Mouse (Mus musculus): ENCODE measurements at regions not wholly inside any gene's neighbourhood (a gene's known extent, or its start where the extent isn't known, plus 50 kb on each side); places are given as distances from the start of the nearest gene placed in this dataset.
A peak's percentile ranks its signal among the peaks of the same experiment; 100 is the strongest.
"Not testable (repeated sequence)": the region's sequence is repeated elsewhere in the genome, so short reads cannot be mapped to it uniquely, and the experiment has no call there.

DNA sequence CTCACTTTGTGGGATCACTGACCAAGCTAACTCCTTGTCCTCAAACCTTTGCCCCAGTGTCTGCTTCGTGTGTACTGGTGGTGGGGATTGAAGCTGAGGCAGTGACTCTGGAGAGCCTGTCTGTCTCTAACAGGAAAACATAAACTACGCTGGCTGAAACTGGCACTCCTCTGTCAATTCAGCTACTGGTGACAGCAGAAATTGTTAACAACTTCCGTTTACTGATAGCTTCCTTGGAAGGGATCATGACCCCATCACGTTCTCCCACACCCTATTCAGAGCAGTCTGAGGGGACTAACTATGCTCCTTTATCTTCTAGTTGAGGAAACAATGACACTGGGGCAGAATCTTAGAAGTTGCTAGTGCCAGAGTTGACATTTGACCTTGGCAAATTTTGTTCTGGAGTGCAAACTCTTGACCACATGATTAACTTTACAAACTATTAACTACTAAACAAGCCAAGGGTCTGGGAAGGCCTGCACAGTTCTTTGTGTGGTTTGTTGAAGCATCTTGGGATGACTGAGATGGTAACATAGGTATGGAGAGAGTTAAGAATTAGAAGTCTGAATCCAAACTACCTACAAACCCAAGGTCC lies 96.7 kb upstream of the Max start:
- no peak for DNase-seq (ENCODE audit: low spot score in 2 of 2)

DNA sequence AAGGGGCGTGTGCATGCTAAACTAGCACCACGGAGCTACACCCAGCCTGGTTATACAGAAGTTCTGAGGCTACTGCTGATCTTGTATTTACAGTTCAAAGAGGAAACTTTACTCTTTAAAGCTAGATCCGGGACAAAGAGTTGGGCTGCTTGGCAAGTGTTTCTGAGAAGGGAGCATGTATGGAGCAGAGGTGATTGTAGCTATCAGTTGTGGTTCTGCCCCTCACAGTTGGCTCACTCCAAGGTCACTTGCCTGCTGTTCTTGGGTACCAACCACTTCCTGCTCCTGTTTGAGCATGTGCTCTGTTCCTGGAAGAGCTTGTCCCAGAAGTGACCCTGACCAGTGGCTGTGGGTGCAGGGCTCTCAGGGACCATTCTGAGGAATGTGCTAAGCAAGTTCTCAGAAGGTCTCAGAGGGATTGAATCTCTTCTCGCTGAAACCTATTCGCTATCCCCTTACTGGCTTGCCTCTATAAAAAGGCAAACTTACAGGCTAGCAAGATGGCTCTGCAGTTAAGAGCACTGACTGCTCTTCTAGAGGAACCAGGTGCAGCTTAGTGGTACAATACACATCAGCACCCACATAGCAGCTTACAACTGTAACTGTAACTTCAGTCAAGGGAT lies 94.9 kb upstream of the Max start:
- peak; percentile 25 to 33 for DNase-seq (ENCODE audit: low spot score in 2 of 2)

DNA sequence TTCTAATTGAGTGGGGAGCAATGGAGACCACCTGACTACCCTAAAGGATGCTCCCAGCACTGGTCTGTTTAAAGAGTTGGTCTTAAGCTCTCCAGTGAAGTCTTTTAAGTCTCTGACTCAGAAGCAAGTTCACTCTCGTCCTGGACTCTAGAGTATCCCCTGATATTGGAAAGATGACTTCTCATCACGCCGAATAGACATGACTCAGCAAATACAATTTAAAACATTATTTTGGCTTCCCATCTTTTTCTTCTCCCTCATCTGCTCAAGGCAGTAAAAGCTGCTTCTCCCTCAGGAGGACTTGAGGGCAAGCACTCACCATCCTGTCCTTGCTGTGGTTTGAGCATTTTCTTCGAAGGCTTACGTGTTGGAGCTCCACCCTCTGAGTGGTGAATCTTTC lies 92.7 kb upstream of the Max start:
- DNase-seq (ENCODE audit: low spot score in 2 of 2), result no peak

DNA sequence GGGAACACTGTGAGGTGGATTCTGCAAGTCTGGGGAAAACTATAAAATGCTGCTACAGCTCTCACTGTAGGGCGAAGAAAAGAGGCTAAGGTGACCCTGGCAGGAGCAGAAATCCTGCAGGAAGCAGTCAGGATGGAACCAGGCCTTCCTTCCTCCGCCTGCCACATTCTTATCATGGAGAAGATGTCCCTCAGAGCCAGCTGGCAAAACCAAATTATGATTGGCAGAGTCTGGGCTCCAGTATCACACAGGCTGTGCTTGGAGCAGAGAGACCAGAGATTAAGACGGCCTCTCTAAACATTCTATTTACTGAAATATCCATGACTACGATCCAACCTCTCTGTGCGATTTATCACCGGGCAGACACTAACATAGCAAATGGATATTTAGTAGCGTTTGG lies 92.2 kb upstream of the Max start:
- DNase-seq (ENCODE audit: low spot score in 2 of 2), result no peak

DNA sequence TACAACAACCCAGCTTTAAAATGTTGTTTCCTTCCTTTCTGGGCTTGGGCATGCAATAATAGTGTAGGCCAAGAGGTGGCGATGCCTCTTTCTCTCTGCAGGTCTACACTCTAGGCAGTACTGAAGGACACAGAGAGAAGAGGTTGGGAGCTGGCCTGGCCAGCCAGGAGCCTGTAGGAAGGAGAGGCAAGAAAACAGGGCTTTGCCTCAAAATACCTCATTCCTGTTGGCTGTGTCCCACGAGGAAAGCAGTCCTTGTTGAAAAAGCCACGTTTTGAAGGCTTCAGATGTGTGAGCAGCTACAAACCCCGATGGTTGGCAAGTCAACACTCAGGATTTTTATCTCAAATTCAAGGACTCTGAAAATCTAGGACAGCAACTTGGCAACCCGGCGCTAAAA lies 90.9 kb upstream of the Max start:
- peak; percentile 44 to 64 for DNase-seq (ENCODE audit: low spot score in 2 of 2)

DNA sequence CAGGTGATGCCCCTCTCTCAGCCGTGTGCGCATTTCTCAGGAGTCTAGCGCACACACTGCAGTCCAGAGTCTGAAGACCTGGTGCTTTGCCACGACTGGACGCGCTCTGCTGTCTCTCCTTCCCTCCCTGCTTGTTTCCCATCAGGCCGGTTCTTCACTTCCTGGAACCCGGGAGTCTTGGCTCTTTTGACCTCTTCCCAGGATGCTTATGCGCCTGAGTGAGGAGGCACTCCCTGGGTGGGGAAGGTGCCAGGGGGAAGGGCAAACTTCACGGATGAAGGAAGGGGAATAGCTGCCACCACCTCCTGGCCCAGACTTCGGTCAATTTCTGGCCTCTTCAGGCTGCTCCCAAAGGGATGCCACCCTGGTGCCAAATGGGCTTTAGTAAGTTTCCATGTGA lies 86.4 kb upstream of the Max start:
- DNase-seq (ENCODE audit: low spot score in 2 of 2), result no peak

DNA sequence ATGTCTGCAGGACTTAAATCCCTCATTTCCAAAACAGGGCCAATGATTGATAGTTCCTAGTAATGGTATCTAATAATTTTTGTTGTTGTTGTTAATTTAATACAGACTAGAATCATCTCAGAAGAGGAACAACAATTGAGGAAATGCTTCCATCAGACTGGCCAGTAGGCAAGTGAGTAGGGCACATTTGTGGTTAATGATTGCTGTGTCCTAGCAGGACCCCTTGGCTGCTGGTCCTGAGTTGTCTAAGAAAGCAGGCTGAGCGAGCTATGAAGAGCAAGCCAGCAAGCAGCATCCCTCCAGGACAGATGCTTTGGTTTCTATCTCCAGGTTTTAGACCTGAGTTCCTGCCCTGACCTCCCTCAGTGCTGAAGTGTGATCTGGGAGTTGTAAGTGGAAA lies 85.3 kb upstream of the Max start:
- no peak for DNase-seq (ENCODE audit: low spot score in 2 of 2)

DNA sequence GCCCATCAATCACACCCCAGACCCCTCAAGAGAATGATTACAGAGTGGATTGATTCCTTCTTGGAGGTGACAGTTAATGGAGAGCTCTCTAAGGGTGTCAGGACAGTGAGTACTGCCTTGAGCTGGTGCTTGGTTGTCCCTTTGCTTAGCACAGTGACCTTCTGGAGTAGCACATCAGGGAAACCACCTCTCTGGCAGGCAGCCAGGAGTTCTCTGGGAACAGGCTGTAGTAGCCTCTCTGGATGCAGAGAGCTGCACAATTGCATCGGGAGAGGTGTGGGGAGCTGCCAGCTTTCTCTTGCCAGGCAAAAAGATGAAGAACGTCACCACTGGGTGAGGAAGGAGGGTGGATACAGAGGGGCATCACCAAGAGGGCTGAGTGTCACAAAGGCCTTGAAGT lies 84.0 kb upstream of the Max start:
- no peak for DNase-seq (ENCODE audit: low spot score in 2 of 2)

DNA sequence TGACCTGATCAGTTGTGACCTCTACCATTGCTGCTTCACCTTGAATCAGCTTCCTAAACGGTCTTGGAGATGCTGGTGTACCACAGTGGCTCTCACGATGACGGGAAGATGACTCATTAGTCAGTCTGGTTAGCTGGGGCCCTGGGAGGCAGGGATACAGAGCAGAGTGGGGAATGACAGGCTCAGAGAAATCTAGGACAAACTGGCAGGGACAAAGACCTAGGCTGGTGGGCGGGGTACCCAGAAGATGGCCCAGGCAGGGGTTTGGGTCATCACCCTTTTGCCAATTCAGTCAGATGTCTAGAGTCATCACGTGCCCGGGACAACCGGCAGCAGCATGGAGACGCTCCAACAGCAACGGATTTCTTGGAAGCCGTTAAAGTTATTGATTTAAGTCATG lies 83.4 kb upstream of the Max start:
- no peak for DNase-seq (ENCODE audit: low spot score in 2 of 2)

DNA sequence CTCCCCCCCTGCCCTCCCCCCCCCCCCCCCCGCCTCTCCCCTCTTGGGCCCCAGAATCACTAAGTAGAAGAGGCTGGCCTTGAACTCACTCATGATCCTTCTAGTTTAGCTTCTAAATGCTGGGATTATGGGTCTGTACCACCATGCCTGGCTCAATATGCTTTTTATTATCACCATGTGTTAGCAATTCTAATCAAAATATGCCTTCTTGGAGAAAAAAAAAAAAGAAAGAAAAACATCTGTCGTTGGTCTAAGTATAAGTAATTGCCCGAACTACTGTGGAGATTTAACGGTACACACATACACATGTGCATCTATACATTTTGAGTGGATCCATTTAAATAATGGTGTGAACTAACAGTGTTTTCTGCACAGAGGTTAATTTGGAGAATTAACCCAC lies 80.4 kb upstream of the Max start:
- DNase-seq (ENCODE audit: low spot score in 2 of 2), result no peak

DNA sequence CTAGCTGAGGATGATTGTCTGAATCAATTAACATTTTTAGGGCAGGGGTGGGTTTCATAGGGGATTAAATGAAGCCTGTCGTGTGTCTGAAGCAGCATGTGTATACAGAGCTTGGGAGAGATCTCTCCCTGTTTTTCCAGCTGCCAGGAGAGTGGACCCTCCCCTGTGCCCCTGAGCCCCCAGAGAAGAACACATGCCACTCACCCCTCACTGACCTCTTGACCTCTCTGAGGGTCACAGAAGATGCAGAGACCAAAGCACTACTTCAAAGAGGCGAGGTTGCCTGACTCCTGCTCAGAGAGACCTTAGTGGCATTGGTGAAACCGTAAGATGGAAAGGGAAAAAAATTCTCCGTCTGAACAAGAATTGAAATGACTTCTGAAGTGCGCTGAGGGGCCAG lies 79.1 kb upstream of the Max start:
- DNase-seq (ENCODE audit: low spot score in 2 of 2), result no peak

DNA sequence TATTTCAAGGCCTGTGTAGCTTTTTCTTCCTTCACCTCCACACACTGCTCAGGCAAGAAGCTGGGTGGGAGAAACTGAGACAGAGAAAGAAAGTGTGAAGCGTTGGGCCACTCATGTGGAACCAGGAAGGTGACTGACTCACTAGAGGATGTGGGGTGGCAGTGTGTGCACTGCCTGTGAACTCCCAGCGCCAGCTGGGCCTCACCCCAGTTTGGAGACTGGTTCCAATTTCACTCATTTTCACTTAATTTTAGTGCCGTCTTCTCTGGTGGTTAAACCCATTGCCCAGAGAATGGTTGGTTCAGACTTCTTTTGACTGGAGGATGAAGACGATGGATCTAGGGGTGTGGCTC lies 77.9 kb upstream of the Max start:
- peak; percentile 17 to 20 for DNase-seq (ENCODE audit: low spot score in 2 of 2)

DNA sequence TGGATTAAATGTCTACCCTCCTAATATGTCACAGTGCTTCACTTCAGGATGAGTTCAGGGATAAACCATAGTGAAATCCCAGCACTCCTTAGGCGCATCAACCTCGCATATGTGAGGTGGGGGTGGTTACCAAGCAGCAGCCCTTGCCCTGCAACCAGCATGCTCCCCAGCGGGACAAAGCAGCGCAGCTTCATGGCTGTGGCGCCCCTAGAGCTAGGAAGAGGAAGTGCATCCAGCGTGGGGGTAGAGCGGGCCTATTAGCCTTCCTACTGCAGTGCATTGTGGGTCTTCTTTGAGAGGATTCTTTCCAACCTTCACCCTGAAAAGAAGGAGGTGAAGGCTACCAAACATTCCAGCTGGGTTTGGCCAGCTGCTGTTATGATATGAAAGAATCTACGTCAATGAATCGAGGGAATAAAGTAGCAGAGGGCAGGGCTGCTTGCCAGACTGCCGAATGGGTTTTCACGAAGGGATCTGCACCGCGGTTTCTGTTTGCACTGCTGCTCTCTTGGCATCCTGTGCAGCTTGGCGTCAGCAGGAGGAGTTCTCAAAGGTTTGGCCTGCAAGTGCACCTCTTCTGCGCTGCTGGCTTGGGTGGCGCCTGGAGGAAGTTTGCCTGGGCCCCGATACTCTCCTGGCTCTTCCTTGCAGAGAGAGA lies 77.4 kb upstream of the Max start:
- DNase-seq (ENCODE audit: low spot score in 2 of 2), result peak; percentile 57 to 60

DNA sequence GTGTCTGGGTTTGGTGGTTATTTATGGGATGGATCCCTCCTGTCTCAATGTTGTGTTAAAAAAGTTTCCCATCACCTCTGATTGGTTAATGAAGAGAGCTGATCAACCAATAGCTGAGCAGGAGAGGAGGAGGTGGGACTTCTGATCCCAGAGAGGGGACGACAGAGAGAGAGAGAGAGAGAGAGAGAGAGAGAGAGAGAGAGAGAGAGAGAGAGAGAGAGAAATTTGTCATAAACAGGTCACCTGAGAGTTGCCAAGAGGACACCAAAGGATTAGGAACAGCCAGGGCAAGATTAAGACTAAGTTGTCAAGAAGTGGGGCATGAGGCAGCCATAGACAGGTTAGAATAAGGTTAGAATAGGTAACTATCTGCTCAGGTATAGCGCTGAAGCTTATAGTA lies 73.7 kb upstream of the Max start:
- DNase-seq (ENCODE audit: low spot score in 2 of 2), result no peak

DNA sequence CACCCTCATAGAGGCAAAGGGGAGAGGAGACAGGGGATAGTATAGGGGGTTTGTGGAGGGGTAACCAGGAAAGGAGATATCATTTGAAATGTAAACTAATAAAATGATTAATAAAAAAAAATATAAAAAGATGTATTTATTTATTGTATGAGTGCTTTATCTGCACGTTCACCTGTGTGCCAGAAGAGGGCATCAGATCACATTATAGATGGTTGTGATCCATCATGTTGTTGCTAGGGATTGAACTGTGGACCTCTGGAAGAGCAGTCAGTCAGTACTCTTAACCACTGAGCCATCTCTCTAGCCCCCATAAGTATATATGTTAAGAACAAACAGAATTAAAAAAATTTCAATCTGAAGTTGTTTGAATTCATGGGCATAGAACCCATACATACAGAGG lies 69.4 kb upstream of the Max start:
- no peak for DNase-seq (ENCODE audit: low spot score in 2 of 2)

DNA sequence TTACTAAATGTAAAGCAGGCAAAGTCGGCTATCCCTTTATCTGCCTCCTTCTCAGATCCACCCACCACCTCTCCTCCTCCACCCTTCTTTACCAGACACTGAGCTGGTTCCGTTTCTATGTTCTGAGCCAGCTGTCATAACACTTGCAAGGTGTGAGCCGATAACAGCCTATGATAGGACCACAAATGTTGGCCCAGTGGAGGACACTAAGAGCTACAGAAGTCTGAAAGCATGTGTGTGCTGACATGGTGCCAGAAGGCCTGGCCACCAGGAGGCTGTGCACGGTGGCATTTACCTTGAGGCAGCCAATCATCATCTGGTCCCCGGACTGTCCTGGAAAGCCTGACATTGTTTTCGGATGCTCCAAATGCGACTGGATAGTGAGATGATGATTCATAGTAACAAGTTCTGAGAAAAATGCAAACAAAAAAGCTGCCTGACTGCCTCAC lies 63.5 kb upstream of the Max start:
- no peak for DNase-seq (ENCODE audit: low spot score in 2 of 2)

DNA sequence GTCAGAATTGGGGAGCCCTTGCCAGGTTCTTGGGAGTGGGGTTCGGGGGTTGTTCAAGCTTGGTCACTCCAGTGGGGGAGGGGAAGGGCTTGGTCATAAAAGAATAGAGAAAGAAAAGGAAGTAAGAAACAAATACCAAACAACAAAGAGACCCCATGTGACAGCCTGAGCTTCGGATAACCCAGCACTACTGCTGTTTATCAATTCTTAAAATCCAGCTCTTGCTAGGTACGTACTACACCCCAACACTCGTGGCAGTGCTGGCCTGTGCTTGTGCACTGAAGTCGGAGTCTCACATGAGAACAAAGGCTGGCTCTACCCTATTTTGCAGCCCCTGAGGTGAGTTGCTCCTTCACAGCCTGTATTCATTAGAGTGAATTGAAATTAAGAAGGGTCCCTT lies 60.5 kb upstream of the Max start:
- DNase-seq (ENCODE audit: low spot score in 2 of 2), result no peak

DNA sequence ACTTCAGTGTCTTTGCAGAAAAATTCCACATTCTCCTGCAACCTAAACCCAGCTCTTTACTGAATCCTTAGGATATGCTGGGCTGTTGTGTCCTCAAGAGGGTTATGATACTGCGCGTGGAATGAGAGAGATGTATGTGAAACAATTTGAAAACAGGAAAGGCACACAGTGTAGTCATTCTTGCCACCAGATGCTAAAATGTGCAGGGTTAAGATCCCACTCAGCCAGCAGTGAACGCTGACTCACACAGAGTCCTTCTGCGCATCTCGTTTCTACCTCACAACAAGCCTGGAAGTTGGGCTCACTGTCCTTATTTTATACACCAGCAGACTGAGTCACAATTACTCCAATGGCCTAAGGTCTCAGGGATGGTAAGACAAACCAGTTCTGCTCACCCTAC lies 59.9 kb upstream of the Max start:
- DNase-seq (ENCODE audit: low spot score in 2 of 2), result no peak

DNA sequence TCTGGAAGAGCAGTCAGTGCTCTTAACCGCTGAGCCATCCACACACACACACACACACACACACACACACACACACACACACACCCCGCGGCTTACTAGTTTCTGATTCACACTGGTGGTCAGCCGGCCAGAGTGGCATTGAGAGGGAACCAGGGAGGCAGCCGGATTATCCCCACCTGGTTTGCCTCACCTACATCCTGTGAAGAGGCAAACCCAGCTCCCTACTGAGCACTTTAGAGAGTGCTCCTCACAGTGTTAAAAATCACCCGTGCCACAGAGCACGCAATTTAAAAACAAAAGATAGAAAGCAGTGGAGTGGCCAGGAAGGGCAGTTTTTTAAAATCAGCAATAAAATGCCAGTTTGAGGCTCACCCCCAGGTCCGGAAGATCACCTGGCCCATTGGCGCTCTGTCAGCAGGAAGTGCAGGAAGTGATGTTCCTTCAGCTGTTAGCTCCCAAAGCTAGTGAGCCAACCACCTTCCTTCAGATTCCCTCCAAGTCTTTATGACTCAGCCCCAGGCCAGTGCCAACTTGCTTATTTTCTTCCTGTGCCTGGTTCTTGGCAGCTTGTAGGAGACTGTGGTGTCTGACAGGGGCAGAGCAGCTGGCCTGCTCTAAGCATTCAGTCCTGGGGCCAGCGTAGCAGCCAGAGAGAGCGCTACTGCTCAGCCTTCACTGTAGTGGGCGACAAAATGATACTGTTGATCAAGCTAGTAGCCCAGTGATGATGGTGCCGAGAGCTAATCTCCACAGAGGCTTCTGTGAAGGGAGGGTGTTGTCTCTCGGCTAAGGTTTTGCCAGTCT lies 57.9 kb upstream of the Max start:
- peak in 1 of 2 experiments; percentile 11 for DNase-seq (ENCODE audit: low spot score in 2 of 2)

DNA sequence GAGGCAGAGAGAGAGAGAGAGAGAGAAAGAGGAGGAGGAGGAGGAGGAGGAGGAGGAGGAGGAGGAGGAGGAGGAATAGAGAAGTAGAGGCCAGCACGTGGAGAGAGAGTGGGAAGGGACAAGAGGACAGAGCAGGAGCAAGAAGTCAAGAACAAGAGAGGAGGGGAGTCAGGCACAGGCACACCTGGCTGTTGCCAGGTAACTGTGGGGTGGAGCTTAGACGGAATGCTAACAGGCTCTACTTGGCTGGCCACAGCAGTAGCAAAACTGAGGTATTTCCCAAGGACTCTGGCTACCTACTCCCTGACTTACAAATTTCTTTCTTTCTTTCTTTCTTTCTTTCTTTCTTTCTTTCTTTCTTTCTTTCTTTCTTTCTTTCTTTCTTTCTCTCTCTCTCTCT lies 57.1 kb upstream of the Max start:
- DNase-seq (ENCODE audit: low spot score in 2 of 2), result not testable (repeated sequence)

DNA sequence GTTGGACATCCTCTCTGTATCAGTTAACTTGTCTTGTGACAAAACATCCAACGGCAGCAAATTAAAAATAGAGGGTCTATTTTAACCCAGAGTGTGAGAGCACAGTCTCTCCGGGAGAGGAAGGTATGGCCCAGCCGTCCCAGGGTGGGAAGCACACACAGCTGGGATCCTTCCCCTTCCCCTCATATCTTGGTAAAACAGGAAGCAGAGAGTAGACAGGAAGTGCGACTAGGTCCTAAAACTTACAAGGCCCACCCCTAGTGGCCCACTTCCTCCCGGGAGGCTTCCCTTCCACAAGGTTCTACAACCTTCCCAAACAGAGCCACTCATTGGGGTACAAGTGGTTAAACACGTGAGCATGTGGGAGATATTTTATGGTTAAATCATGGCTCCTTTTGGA lies 56.4 kb upstream of the Max start:
- no peak for DNase-seq (ENCODE audit: low spot score in 2 of 2)

DNA sequence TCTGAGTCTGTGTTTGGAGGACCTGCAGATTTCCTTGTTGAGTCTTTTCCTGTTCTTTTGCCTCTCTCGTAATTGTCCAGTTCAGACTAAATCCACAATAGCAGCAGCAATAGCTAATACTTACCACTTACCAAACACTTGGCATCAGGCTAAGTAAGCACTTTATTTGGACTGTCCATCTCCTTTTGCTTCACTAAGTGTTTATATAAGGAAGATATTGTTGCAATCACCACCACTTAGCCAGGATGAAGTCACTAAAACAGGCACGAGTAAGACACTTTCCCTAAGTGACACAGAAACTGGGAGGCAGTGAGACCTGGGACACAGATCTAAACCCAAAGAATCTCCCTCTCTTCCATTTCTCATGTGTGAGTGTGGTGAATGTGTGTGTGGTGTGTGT lies 52.9 kb upstream of the Max start:
- DNase-seq (ENCODE audit: low spot score in 2 of 2), result no peak

Data from thymus, postnatal 10 days (tissue).